Mouse (Mus musculus) spleen, adult 2 months (tissue): ENCODE measurements around the gene Tmem184b. TPM values are rescaled to one million over a fixed set of nuclear protein-coding genes. Genes with fewer than 3 reads are reported as not detected.

Experiments
- DNase-seq, 2 experiments: peaks; one replicate each; pipeline versions ENCODE4 v3.0.0 to v3.0.0-alpha.2; 2012 to 2021; ENCODE audit warnings: low spot score in 2 of 2, low read depth in 1 of 2
- H3K27ac ChIP-seq: fragments of 200-500 bp; 2 replicates; pipeline ENCODE4 v1.5.1; 2012; ENCODE audit warnings: low read length, inconsistent platforms; ENCODE audit not compliant: insufficient read depth
- H3K27me3 ChIP-seq: fragments of 200-500 bp; 2 replicates; pipeline ENCODE4 v1.6.1; 2012; ENCODE audit warnings: mild to moderate bottlenecking, moderate library complexity, low read length, inconsistent platforms; ENCODE audit not compliant: control insufficient read depth, insufficient read depth
- H3K36me3 ChIP-seq: fragments of 200-500 bp; 2 replicates; pipeline ENCODE4 v1.6.1; 2012; ENCODE audit warnings: mild to moderate bottlenecking, low read length, inconsistent platforms; ENCODE audit not compliant: control insufficient read depth, insufficient read depth
- H3K4me1 ChIP-seq: fragments of 200-500 bp; 2 replicates; pipeline ENCODE4 v1.6.1; 2011; ENCODE audit warnings: inconsistent platforms; ENCODE audit not compliant: control insufficient read depth, insufficient read depth, insufficient read length
- H3K4me3 ChIP-seq: fragments of 200-500 bp; 2 replicates; pipeline ENCODE4 v1.5.1; 2011; ENCODE audit warnings: mild to moderate bottlenecking, inconsistent platforms; ENCODE audit not compliant: insufficient read depth, insufficient read length; ENCODE audit errors: extremely low read depth
- CTCF ChIP-seq: fragments of 200-500 bp; IDR thresholded peaks from 2 replicates; pipeline ENCODE4 v1.5.1; 2011; ENCODE audit warnings: mild to moderate bottlenecking, inconsistent platforms; ENCODE audit not compliant: insufficient read depth, insufficient read length, insufficient replicate concordance; ENCODE audit errors: extremely low read depth
- POLR2A ChIP-seq: fragments of 200-500 bp; IDR thresholded peaks from 2 replicates; pipeline ENCODE4 v1.6.1; 2011; ENCODE audit warnings: low read depth, low read length, inconsistent platforms
- WGBS: fragments of 180-500 bp; shearing (Covaris S2); methylation state at CpG from one replicate; pipeline ENCODE4 v1.1.7; 2018; 5-methylcytosine and 5-hydroxymethylcytosine counted together
- polyA plus RNA-seq: library from polyadenylated mRNA; depleted of rRNA; stranded (reverse); fragments of >200 nt; gene quantifications from 2 replicates; pipeline ENCODE4 v1.2.3, GENCODE M21; 2012

Tmem184b gene
- polyA plus RNA-seq, 1 experiment, result 89.7 TPM

- peaks cover 7% of the 10 kb centered on the region; the same call in 1 of the 2 replicates for H3K4me1 ChIP-seq
- peaks cover 16% of the 10 kb centered on the region for H3K36me3 ChIP-seq
- DNase-seq, result no peak
- no peaks in the 10 kb centered on the region for H3K27me3 ChIP-seq
- H3K27ac ChIP-seq, result no peak overlapping the region
- TF ChIP-seq POLR2A (no peak), CTCF (no peak)
- 82% methylated on average over 6 of the region's 6 CpGs for WGBS
- no peak overlapping the region for H3K4me3 ChIP-seq
Observed at GRCm38 (mm10) chr15:79422715-79423243, 19.4 kb upstream of the Tmem184b start.

- WGBS, result 74% methylated on average over 11 of the region's 11 CpGs
- no peak for DNase-seq
Observed at GRCm38 (mm10) chr15:79418677-79419076, 15.3 kb upstream of the Tmem184b start.

GRCm38 (mm10) chr15:79418265-79418664 is 14.9 kb upstream of the Tmem184b start:
- H3K36me3 ChIP-seq, result no peaks in the 10 kb centered on the region; the same call in 1 of the 2 replicates
- H3K4me1 ChIP-seq, result peaks cover 13% of the 10 kb centered on the region
- TF ChIP-seq POLR2A (no peak), CTCF (no peak)
- H3K27me3 ChIP-seq, result no peaks in the 10 kb centered on the region
- WGBS, result 68% methylated on average over 3 of the region's 3 CpGs
- H3K4me3 ChIP-seq, result no peak overlapping the region
- H3K27ac ChIP-seq, result no peak overlapping the region
- DNase-seq, result no peak

More at GRCm38 (mm10) chr15:79418677-79419076, 15.3 kb upstream of the Tmem184b start:
- Histone ChIP-seq H3K4me3 (no peak overlapping the region), H3K27me3 (no peaks in the 10 kb centered on the region), H3K36me3 (peaks cover under 1% of the 10 kb centered on the region; the same call in 1 of the 2 replicates), H3K4me1 (peaks cover 13% of the 10 kb centered on the region), H3K27ac (no peak overlapping the region)
- TF ChIP-seq POLR2A, result no peak
- TF ChIP-seq CTCF, result no peak

- Histone ChIP-seq H3K27me3 (no peaks in the 10 kb centered on the region), H3K4me3 (no peak overlapping the region), H3K36me3 (no peaks in the 10 kb centered on the region; the same call in 1 of the 2 replicates), H3K27ac (no peak overlapping the region), H3K4me1 (peaks cover 13% of the 10 kb centered on the region)
- no peak for DNase-seq
- no peak for TF ChIP-seq POLR2A
- no peak for TF ChIP-seq CTCF
- WGBS, result 100% methylated on average over 3 of the region's 3 CpGs
Observed at GRCm38 (mm10) chr15:79417379-79417778, 14.0 kb upstream of the Tmem184b start.

GRCm38 (mm10) chr15:79416460-79417085 is 13.2 kb upstream of the Tmem184b start:
- Histone ChIP-seq H3K4me3 (no peak overlapping the region), H3K27me3 (no peaks in the 10 kb centered on the region), H3K4me1 (peaks cover 13% of the 10 kb centered on the region), H3K36me3 (no peaks in the 10 kb centered on the region; the same call in 1 of the 2 replicates), H3K27ac (no peak overlapping the region)
- no peak for DNase-seq
- TF ChIP-seq CTCF (no peak), POLR2A (no peak)
- WGBS, result 86% methylated on average over 10 of the region's 10 CpGs

GRCm38 (mm10) chr15:79414513-79414912 is 11.1 kb upstream of the Tmem184b start:
- Histone ChIP-seq H3K27me3 (no peaks in the 10 kb centered on the region), H3K27ac (peak overlapping the region; percentile 34), H3K36me3 (no peaks in the 10 kb centered on the region), H3K4me1 (peaks cover 13% of the 10 kb centered on the region), H3K4me3 (no peak overlapping the region)
- TF ChIP-seq CTCF (no peak), POLR2A (no peak)
- WGBS, result 9% methylated on average over 4 of the region's 4 CpGs
- DNase-seq, result peak in 1 of 2 experiments; percentile 25

- Histone ChIP-seq H3K4me1 (peaks cover 15% of the 10 kb centered on the region), H3K27ac (0 out of 2 replicates have a peak overlapping the region, but pooled peaks have one; percentile 13), H3K4me3 (no peak overlapping the region), H3K36me3 (no peaks in the 10 kb centered on the region), H3K27me3 (no peaks in the 10 kb centered on the region)
- WGBS, result 60% methylated on average over 8 of the region's 8 CpGs
- no peak for TF ChIP-seq CTCF
- TF ChIP-seq POLR2A, result no peak
- no peak for DNase-seq
Observed at GRCm38 (mm10) chr15:79413802-79414201, 10.4 kb upstream of the Tmem184b start.
